Mouse (Mus musculus): ENCODE results near the gene Chil4.
"Not testable (repeated sequence)": the region's sequence is repeated elsewhere in the genome, so short reads cannot be mapped to it uniquely, and the experiment has no call there.

Gene Chil4

DNA sequence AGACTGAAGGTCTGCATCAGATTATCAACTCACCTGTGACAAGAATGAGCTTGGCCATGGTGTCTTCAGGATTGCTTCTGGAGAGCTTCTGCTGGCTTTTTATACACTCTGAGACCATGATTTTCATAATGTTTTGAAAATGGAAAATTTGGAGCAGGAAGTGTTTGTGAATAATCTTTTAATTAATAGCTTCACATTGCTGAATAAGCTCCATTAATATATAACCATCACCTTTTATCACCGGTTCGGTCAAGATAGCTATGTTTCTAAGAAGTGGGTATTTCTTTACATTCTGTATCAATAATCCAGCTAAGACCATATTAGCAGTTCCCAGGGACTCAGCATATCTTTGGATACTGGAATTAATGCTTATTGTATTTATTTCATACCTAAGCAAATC lies at the start of gene Chil4:
Gene Chil4, minus strand, starts transcription at position 101 of the 400 bp plus-strand sequence.
- in situ Hi-C loops (cut with MboI, MseI), result loop anchor here (5.0 kb wide), 1 partner anchor 52 kb away; the partner anchor contains the start of gene Chil3

DNA sequence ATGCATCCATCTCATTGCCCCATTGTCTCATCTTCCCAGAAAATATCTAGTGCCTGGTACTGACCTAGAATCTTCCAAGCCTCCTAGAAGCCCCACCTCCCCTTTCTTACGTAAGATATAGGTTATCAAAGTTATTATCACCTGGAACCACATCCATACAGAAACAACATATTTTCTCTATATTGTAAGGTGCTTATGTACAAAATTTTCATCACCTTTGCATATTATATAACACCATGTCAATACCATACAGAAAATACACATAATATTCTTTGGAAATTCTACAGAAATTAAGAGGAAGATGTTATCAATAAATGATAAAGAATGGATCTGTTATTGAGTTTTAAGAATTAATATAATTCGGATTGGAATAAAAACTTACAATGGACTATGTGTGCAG lies 46.5 kb upstream of the Chil4 start:
- in situ Hi-C loops (cut with MboI, MseI), result no loop called here

DNA sequence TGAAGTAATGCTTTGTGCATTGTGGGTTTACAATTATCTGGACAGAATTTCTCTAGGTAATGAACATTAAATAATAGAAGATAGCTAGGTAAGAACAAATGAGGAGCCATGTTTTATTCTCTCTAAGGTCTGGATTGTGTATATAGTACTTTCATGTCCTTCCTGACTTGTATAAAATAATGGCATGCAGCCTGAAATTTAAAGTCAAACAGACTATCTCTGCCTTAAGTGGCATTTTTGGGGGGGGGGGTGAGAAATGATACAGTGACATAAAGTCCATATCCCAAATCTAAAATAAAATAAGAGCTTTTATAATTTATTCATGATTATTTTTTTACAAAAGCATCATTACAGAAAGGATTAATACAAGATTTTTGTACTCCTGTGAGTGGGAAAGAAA lies 45.5 kb upstream of the Chil4 start:
- in situ Hi-C loops (cut with MboI, MseI), result no loop called here

DNA sequence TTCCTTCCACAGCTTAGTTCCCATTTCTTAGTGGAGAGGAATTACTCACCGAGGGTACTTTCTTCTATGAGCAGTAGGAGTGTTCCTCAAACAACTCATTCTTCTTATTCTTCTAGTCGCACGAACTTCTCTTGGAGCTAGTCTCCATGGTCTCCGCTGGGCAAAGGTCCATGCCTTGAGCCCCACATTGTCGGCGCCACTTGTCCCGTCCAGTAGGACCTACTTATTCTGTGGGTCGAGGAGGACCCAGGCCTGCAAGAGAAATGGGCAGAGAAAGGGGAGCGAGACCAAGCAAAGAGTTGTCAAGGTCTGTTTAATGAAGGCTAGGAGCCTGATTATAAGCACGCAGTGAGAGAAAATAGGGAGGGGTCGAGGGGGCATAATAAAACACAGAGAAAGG lies 37.8 kb upstream of the Chil4 start:
- in situ Hi-C loops (cut with MboI, MseI), result not testable (repeated sequence)

DNA sequence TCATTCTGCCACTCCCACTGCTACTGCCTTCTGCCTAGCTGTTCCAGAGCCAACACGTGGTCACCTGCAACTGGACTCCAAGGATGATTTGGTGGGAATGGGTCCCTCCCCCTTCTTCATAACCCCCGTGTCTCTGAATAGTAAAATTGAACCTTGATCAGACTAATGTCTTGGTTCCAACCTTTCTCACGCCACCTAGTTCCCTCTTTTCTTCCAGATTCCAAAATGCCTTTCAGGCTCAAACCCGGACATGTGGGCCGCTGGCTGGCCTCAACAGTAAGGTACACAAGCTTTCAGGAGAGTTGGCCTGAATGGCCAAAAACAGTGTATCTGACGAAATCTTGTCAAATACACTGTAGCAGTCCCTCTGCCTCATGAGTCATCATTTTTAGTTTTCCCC lies 33.4 kb upstream of the Chil4 start:
- in situ Hi-C loops (cut with MboI, MseI), result no loop called here

DNA sequence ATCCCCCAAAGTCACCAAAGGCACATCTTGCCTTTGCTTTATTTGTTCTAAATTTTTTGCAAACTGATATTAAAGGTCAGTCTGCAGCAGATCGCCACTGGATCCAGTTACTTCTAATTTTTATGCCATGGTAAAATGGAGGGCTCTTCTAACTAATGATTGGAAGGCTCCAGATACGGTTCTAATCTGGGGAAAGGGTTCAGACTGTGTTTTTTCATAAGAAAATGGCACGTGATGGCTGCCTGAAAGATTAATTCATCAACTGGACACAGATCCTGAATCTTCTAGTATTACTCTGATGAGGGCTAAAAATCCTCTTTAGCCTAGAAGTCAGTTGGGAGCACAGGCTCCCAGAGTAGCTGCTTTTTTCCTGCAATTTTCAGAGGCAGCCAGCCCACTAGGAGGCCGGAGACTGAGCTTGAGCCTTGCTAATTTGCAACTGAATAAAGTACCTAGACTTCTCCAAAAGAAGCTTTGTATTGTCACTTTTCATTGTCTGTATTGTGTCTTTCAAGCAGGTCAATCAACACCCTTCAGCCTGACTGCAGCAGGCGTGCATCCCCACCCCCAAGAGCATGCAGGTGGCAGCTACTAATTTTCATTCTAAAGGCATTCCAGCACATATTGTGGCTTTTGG lies 31.6 kb upstream of the Chil4 start:
- in situ Hi-C loops (cut with MboI, MseI), result not testable (repeated sequence)

DNA sequence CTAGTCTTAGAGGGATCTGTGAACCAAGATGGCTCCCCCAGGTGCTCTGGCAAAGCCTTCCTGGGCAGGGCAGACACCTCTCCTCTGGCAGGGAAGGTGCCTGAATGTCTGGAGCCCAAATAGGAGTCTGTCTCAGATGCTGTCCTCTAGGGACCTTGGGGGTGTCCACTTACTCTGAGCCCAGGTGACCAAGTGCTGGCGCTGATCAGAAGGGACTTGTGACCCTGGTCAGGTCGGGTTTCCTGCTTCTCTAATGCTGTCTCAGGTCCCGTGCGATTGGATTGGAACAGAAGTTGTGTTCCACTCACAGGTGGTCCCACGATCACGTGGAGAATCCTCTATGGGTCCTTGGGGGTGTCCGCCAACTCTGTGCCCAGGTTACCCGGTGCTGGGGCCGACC lies 28.1 kb upstream of the Chil4 start:
- in situ Hi-C loops (cut with MboI, MseI), result not testable (repeated sequence)

DNA sequence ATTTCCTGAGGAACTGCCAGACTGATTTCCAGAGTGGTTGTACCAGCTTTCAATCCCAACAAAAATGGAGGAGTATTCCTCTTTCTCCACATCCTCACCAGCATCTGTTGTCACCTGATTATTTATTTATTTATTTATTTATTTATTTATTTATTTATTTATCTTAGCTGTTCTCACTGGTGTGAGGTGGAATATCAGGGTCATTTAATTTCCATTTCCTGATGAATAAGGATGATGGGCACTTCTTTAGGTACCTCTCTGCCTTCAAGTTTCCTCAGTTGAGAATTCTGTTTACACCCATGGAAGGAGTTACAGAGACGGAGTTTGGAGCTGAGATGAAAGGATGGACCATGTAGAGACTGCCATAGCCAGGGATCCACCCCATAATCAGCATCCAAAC lies 20.9 kb upstream of the Chil4 start:
- in situ Hi-C loops (cut with MboI, MseI), result loop anchor here (5.0 kb wide), 1 partner anchor 52 kb away; no protein-coding TSS in a partner anchor

DNA sequence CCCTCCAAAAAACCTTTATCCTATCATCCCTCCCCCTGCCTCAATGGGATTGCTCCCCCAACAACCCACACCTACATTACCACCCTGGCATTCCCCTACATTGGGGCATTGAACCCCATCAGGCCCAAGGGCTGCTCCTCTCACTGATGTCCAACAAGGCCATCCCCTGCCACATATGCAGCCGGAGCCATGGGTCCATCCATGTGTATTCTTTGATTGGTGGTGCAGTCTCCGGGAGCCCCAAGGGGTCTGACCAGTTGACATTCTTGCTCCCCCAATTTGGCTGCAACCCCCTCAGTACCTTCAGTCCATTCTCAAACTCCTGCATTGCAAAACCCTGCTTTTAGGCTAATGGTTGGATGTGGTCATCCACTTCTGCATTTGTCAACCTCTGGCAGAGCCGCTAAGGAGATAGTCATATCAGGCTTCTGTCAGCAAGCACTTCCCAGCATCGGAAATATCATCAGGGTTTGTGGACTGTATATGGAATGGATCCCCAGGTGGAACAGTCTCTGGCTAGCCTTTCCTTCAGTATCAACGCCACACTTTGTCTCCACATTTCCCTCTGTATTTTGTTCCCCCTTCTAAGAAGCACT lies 20.0 kb upstream of the Chil4 start:
- in situ Hi-C loops (cut with MboI, MseI), result no loop called here

DNA sequence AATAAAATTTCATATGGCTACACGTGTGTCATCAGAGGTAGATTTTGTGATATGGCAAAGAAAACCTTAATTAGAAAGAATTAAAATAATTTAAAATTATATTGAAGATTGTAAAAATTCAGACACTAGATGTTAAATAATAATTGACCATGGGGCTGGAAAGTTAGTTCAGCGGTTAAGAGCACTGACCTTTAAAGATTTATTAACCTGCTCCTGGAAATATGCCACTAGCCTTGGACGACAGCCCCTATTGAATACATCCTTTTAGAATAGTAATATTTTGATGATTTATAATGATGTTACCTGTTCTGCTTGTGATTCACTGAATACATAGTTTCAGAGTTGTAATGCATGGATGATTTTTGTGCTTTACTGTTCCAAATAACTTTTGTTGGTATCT lies 4.1 kb upstream of the Chil4 start:
- in situ Hi-C loops (cut with MboI, MseI), result not testable (repeated sequence)

DNA sequence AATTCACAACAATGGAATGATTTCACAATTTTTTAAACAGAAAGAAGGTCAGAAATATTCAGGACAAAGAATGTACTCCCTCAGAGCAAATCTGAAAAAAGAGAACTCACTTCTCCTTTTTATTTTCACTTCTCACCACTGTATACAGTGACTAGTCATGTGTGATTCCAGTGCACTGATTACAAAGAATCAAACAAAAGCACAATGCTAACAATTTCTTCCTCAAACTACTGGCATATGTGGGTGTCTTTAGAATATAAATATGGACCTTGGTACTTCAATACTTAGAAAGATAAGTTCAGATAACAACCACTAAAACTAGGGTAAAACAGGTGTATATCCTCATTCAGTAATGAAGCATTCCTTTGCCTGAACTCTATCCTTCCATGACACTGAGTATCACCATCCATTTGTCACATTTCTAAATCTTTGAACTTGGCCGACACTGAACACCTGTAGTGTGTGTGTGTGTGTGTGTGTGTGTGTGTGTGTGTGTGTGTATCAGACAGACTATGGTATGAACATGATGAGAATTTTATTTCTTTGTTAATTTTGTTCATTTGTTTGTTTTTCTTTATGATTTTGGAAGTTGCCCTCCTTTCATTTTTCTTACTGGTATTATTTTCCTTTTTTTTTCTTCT lies 2.4 kb upstream of the Chil4 start:
- in situ Hi-C loops (cut with MboI, MseI), result no loop called here

DNA sequence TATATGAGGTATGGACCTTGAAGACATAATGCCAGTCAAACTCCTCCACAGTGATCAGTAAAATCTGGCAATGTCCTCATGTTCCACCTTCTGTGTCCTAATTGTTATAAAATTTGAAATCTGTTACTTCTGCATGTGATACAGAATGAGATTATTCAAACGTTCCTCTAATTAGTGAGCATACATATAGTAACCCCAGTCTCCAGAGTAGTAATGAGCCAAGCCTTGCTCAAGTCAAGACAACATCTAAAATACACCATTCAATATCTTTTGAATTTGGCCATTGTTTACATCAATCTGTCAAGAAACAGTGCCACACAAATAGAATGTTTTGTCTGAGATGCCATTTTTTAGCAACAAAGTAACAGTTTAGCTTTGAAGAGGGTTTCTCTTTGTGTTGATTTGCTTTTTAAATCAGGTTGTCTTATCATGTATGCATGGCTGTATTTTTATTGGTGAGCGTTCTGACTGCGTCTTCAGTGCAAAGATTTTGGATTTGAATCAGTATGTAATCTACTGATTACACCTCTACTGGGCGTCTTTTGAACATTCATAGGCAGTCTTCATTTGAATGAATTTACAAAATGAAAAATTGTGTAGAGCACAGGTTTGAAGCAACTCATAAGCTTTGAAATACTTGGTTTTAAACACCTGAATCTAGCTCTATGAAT lies 888 bp downstream of the Chil4 start:
- in situ Hi-C loops (cut with MboI, MseI), result loop anchor here (5.0 kb wide), 1 partner anchor 51 kb away; the partner anchor contains the start of gene Chil3

DNA sequence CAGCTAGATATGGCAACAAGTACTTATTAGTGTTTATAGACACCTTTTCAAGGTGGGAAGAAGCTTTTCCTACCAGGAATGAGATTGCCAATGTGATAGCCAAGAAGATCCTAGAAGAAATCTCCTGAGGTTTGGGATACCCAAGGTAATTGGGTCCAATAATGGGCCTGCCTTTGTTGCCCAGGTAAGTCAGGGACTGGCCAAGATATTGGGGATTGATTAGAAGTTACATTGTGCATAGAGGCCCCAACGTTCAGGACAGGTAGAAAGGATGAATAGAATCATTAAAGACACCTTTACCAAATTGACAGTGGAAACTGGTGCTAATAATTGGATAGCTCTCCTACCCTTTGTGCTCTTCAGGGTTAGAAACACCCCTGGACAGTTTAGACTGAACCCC lies 21.3 kb downstream of the Chil4 start:
- in situ Hi-C loops (cut with MboI, MseI), result not testable (repeated sequence)

DNA sequence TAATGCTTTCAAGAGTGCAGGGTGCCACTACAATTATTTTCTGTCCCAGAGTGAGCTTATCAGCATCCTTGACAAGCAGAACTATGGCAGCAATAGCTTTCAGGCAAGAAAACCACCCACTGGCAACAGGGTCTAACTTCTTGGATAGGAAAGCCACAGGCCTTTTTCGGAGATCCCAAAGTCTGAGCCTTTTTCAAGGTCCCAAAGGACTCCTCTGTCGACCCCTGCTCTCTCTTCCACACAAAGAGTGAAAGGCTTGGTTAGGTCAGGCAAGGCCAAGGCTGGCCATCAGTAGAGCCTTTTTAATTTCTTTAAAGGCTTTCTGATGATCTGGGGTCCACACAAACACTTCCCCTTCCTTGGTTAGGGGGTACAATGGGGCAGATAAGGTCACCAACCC lies 22.1 kb downstream of the Chil4 start:
- in situ Hi-C loops (cut with MboI, MseI), result not testable (repeated sequence)

DNA sequence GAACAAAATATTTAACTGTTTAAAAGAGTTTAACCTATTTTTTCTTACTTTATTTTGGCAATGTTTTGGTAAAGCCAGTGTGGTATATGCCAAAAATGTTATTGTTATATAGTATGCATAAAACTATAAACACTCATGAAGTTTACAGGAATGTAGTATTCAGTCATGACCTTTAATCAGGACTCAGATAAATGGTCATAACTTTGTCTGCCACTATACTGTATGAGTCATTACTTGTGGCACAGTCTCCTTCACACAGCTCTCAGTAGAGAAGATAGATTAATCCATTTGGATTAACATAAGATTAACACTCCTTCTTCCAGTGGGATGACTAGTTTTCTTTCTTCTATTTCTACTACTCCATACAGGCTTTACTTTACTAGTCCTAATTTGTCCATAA lies 23.0 kb downstream of the Chil4 start:
- in situ Hi-C loops (cut with MboI, MseI), result no loop called here

DNA sequence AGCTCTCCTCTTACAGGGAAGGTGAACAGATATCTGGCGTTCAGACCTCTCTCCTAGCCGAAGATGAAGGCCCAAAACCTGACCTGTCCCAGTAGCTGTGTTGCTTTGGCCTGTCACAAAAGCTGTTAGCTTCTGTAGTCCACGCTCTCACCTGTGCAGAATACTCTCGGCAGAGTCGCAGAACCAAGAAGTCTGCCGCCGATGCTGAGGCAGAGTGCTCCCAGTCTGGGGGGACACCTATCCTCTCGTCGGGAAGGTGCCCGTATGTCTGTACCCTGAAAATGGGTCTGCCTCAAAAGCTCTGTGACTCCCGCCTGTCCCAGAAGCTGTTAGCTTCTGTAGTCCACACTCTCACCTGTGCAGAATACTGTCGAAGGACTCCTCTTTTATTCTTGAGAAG lies 23.8 kb downstream of the Chil4 start:
- in situ Hi-C loops (cut with MboI, MseI), result no loop called here

DNA sequence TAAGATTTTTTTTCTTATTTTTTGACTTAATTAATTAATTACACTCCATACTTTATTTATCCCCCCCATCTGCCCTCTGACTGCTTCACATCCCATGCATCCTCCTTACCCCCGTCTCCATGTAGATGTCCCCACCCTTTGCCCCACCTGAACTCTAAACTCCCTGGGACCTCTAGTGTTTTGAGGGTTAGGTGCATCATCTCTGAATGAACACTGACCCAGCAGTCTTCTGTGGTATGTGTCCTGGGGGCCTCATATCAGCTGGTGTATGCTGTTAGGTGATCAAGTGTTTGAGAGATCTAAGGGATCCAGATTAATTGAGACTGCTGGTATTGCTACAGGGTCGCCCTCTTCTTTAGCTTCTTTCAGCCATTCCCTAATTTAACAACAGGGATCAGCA lies 31.3 kb downstream of the Chil4 start:
- in situ Hi-C loops (cut with MboI, MseI), result no loop called here

DNA sequence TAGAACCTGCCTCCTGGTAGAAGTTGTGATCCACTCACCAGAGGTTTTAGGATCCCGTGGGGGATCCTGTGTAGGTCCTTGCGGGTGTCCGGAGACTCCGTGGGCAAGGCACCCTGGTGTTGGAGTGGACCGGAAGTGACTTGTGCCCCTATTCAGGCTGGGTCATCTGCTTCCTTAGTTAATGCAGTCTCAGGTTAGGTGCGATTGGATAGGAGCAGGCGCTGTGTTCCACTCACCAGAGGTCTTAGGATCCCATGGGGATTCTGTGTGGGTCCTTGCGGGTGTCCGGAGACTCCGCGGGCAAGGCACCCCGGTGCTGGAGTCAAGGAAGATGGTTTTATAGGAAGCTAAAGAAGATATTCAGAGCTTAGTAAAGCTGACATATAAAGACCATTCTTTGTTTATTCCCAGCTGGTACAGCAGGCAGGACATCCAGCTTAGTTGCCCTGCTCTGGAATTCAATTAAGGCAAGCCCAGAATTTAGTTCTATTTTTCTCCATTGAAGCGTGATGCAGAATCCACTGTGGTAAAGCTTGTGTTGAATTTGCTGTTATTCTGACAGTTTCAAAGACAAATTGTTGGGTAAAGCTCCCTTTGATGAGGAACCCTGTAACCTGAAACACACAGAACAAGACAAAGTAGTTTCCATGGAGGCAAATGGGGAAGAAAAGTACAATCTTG lies 41.7 kb downstream of the Chil4 start:
- in situ Hi-C loops (cut with MboI, MseI), result no loop called here

DNA sequence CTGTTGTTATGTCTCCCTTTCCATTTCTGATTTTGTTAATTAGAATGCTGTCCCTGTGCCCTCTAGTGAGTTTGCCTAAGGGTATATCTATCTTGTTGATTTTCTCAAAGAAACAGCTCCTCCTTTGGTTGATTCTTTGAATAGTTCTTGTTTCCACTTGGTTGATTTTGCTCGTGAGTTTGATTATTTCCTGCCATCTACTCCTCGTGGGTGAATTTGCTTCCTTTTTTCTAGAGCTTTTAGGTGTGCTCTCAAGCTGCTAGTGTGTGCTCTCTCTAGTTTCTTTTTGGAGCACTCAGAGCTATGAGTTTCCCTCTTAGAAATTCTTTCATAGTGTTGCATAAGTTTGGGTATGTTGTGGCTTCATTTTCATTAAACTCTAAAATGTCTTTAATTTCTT lies 44.3 kb downstream of the Chil4 start:
- in situ Hi-C loops (cut with MboI, MseI), result not testable (repeated sequence)

DNA sequence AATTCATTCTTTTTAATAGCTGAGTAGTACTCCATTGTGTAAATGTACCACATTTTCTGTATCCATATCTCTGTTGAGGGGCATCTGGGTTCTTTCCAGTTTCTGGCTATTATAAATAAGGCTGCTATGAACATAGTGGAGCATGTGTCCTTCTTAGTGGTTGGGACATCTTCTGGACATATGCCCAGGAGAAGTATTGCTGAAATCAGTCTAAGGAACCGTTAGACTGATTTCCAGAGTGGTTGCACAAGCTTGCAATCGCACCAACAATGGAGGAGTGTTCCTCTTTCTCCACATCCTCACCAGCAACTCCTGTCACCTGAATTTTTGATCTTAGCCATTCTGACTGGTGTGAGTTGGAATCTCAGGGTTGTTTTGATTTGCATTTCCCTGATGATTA lies 46.8 kb downstream of the Chil4 start:
- in situ Hi-C loops (cut with MboI, MseI), result not testable (repeated sequence)

DNA sequence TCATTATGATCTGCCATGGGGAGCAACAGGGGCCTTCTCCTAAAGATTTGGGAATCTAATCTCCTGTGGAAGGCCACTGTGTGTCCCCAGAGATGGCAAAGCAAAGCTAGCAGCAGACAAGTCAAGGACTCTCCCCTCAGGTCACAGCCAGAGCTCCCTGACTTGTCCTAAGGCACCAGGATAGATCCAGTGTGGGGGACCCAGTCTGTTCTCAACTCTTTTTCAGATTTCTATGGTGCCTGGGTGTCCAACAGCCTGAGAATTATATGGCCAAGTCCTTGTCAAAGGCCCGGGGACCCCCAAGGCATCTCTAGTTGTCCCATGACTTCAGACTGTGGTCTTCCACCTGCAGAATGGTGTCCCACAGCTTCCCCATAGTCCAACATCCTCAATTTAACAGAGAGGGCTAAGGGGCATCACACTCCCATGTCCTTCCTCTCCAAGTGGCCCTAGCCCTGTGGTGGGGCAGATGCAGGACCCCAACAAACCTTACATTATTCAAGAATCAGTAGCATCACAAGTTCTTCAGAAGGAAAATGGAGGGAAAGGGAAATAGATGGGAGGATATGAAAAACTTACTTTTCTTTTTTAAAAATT lies 48.1 kb downstream of the Chil4 start:
- in situ Hi-C loops (cut with MboI, MseI), result no loop called here

All from T-helper 2 cell (primary cell).